Mouse (Mus musculus) erythroid progenitor cell, adult 5-6 weeks (primary cell): ENCODE results near the gene Pgf. TPM values are rescaled to one million over a fixed set of nuclear protein-coding genes. Genes with fewer than 3 reads are reported as not detected.

Source experiments
- ATAC-seq: replicated peaks from 2 replicates; pipeline ENCODE4 v1.8.0; 2016; ENCODE audit warnings: moderate number of reproducible peaks, mild to moderate bottlenecking, moderate TSS enrichment, inconsistent platforms; ENCODE audit not compliant: poor library complexity, low FRiP score, severe bottlenecking
- total RNA-seq, 2 experiments: library from RNA; stranded (forward) in 1 of 2; stranded (reverse) in 1 of 2; fragments of 150-400 nt in 1 of 2; fragments of 186-747, 209-891 nt in 1 of 2; gene quantifications; 2 replicates each; pipeline versions ENCODE4 v1.2.3 to v1.2.4; 2015 to 2017; ENCODE audit warnings: low replicate concordance in 2 of 2

Pgf gene
- total RNA-seq, 2 experiments from 2014 or later, result not detected

DNA sequence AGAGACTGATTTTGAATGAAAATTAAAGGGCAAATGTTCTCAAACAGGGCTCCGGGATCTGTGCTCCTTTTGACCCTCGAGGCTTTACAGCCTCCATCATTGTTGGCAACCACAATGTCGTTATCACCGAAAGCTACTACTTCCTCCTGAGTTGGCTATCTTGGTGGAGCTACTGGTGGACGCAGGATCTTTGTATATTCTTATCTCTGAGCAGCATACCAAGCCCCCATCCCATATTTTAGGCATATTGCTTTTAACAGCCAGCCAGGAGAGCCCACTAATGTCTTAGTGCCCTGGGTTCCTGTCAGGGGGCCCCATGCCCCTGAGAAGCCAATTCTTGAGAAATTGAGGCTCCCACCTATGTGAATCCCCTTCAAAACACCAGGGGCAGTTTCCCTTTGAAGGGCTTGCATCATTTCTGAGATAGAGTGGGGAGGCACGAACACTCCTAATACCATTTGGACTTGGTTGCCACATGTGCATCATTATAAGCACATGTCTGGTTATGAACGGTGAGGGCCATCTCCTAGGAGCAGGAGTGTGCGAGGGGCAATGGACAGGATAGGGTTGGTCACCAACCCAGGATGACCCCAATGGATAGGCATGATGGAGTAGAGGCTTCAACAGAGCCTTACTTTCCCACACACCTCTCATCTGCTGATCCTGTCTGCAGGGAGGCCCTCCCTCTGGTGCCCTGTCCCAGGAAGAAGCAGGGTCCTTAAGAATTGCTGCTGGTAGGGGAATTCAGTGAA, 43.4 kb downstream of the Pgf start:
- ATAC-seq, result no peak

- ATAC-seq, result no peak
Measured at GRCm38 (mm10) chr12:85131361-85131760, 46.2 kb downstream of the Pgf start.

GRCm38 (mm10) chr12:85129426-85129978, 48.1 kb downstream of the Pgf start:
- ATAC-seq, result no peak

DNA sequence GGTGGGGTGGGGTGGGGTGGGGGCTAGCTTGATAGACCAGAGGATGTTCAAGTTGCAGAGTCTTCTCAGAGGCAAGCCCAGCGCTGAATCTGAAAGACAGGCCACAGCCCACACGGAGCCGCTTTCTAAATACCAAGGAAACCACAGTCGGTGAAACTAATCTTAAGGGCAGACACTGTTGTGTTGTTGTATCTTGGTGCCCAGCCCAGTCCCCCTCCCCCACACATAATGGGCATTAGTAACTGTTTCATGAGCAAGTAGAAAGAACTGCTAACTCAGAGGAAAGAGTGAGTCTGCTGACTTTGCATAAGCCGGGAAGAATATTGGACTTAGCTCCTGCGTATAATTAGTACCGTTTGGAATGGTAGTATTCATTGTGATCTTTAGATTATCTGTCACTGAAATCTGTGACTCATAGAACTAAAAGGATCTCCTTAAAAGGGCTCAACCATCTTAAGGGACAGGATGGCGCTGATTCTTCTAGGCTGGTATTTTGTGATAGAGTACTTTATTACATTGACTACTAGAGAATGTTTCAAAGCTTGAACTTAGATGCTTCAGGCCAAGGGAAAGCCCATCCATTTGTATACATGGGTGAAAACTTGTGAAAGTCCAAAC, 50.5 kb downstream of the Pgf start:
- ATAC-seq, result no peak

GRCm38 (mm10) chr12:85124751-85125150, 52.8 kb downstream of the Pgf start:
- no peak for ATAC-seq

GRCm38 (mm10) chr12:85123645-85124044, 53.9 kb downstream of the Pgf start:
- ATAC-seq, result no peak

- ATAC-seq, result no peak
Measured at GRCm38 (mm10) chr12:85123108-85123530, 54.5 kb downstream of the Pgf start.

DNA sequence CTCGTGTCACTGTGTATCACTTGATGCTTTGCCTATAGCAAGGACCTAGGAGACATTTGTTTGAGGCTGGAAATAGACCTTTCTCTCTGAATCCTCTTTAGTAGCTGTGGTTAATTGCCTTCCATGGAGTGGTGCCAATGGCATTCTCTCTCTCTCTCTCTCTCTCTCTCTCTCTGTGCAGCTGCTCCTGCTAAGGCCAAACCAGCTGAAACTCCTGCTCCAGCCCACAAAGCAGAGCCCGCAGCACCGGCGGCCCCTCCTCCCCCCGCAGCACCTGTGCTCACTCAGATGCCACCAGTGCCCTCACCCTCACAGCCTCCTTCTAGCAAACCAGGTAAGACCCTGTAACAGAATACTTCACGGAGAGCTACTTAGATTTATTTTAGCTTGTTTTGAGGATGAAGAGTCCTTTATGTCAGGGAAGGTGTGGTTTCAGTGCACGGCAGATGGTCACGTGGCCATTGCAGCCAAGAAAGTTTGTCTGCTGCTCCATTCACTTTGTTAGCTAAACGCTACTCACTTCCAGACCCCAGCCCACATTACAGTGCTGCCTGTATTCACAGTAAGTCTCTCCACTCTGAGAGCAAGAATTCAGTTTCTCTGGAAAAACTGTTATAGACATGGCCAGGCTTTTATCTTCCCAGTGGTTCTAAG, 55.7 kb downstream of the Pgf start:
- ATAC-seq, result no peak

Other genes with a start within 250 kb of the Pgf start
- 59.5 and 73.8 TPM in 2 replicates for gene Fcf1, start 206.9 kb downstream of the Pgf start, total RNA-seq (2015; ENCODE audit: low replicate concordance)
- gene Fcf1, start 206.9 kb downstream of the Pgf start, total RNA-seq (2017; ENCODE audit: low replicate concordance), result 21.8 and 66.6 TPM in 2 replicates
- gene Arel1, start 206.9 kb downstream of the Pgf start, total RNA-seq (2015; ENCODE audit: low replicate concordance), result 61.2 and 62.3 TPM in 2 replicates
- gene Arel1, start 206.9 kb downstream of the Pgf start, total RNA-seq (2017; ENCODE audit: low replicate concordance), result 58.8 and 73.4 TPM in 2 replicates
- gene Ylpm1, start 181.5 kb downstream of the Pgf start, total RNA-seq (2015; ENCODE audit: low replicate concordance), result 72.1 and 73.2 TPM in 2 replicates
- 52.5 and 87.7 TPM in 2 replicates for gene Ylpm1, start 181.5 kb downstream of the Pgf start, total RNA-seq (2017; ENCODE audit: low replicate concordance)
- 7.5 and 14.1 TPM in 2 replicates for gene Prox2, start 67.0 kb downstream of the Pgf start, total RNA-seq (2015; ENCODE audit: low replicate concordance)
- gene Prox2, start 67.0 kb downstream of the Pgf start, total RNA-seq (2017; ENCODE audit: low replicate concordance), result 6.0 and 21.6 TPM in 2 replicates
- gene Dlst, start 67.0 kb downstream of the Pgf start, total RNA-seq (2015; ENCODE audit: low replicate concordance), result 106 and 118 TPM in 2 replicates
- 181 and 293 TPM in 2 replicates for gene Dlst, start 67.0 kb downstream of the Pgf start, total RNA-seq (2017; ENCODE audit: low replicate concordance)
- gene Rps6kl1, start 26.5 kb downstream of the Pgf start, total RNA-seq (2015; ENCODE audit: low replicate concordance), result not detected in 2 replicates
- not detected in 2 replicates for gene Rps6kl1, start 26.5 kb downstream of the Pgf start, total RNA-seq (2017; ENCODE audit: low replicate concordance)
- gene Eif2b2, start 41.7 kb upstream of the Pgf start, total RNA-seq (2015; ENCODE audit: low replicate concordance), result 10.9 and 12.3 TPM in 2 replicates
- 30.0 and 48.4 TPM in 2 replicates for gene Eif2b2, start 41.7 kb upstream of the Pgf start, total RNA-seq (2017; ENCODE audit: low replicate concordance)
- gene Mlh3, start 92.8 kb upstream of the Pgf start, total RNA-seq (2015; ENCODE audit: low replicate concordance), result 0.42 and 2.9 TPM in 2 replicates
- gene Mlh3, start 92.8 kb upstream of the Pgf start, total RNA-seq (2017; ENCODE audit: low replicate concordance), result 0.15 and 4.0 TPM in 2 replicates
- gene Acyp1, start 110.6 kb upstream of the Pgf start, total RNA-seq (2015; ENCODE audit: low replicate concordance), result 14.4 and 36.5 TPM in 2 replicates
- gene Acyp1, start 110.6 kb upstream of the Pgf start, total RNA-seq (2017; ENCODE audit: low replicate concordance), result 13.9 TPM in 2 replicates
- gene Zc2hc1c, start 110.8 kb upstream of the Pgf start, total RNA-seq (2015; ENCODE audit: low replicate concordance), result not detected in 2 replicates
- gene Zc2hc1c, start 110.8 kb upstream of the Pgf start, total RNA-seq (2017; ENCODE audit: low replicate concordance), result not detected in 2 replicates
- gene Nek9, start 161.6 kb upstream of the Pgf start, total RNA-seq (2015; ENCODE audit: low replicate concordance), result 9.0 and 17.2 TPM in 2 replicates
- gene Nek9, start 161.6 kb upstream of the Pgf start, total RNA-seq (2017; ENCODE audit: low replicate concordance), result 7.9 and 15.5 TPM in 2 replicates
- 85.9 and 101 TPM in 2 replicates for gene Tmed10, start 197.1 kb upstream of the Pgf start, total RNA-seq (2015; ENCODE audit: low replicate concordance)
- gene Tmed10, start 197.1 kb upstream of the Pgf start, total RNA-seq (2017; ENCODE audit: low replicate concordance), result 65.6 and 71.7 TPM in 2 replicates